Mouse (Mus musculus) thymus, postnatal 25 days (tissue): ENCODE data around the gene Fbxo42.

Experiments
- DNase-seq: peaks from one replicate; pipeline ENCODE4 v3.0.0; 2022

Fbxo42 gene

DNA sequence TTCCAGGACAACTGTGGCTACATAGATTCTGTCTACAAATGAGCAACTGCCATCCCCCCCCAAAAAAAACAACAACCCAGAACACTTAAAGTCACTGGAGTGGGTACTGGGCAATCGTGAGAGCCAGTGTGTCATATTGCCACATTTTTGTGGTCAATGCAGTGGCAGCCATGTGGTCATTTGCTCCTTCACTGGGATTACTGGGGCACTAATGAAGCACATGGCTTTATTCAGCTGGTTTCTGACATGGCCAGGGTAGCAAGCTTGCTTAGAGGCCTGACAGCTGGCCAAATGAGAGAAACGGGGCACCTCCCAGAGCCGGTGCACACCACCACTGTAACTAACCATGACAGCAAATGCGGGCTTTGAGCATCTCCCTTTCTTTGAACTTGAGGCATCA, 30.8 kb downstream of the Fbxo42 start:
- DNase-seq = no peak

DNA sequence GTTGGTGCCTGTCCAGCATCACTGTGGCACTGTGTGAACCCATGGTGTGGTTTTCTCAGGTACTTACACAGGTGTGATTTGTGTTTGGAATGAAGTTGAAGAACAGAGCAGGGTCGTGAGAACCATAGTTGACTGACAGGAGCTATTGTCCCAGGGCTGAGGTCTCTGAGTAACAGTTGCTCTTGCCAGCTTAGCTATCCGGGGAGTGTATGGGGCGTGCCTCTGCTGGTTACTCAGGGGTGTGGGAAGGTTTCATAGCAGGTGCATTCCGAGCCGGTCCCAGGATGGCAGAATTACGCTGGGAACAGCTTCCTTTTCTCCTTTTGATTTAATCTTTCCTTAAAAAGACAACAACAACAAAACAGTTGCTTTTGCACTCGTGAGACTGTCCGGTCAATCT, 33.1 kb downstream of the Fbxo42 start:
- no peak for DNase-seq

DNA sequence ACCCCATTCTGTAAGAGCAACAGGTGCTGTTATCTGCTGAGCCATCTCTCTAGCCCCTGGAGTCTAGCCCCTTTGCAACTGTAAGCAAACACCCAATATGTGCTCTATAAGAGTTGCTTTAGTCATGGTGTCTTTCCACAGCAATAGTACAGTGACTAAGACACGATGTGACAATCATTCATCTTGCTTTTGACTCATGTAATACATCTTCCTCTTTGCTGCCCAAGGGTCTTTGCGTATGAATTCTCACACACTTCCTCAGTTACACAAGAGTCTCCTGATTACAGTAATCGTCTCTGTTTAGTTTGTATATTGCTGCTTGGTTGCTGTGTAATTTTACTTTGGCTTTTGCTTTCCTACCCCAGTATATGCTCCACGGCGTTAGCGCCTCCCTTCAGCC, 34.3 kb downstream of the Fbxo42 start:
- no peak for DNase-seq

DNA sequence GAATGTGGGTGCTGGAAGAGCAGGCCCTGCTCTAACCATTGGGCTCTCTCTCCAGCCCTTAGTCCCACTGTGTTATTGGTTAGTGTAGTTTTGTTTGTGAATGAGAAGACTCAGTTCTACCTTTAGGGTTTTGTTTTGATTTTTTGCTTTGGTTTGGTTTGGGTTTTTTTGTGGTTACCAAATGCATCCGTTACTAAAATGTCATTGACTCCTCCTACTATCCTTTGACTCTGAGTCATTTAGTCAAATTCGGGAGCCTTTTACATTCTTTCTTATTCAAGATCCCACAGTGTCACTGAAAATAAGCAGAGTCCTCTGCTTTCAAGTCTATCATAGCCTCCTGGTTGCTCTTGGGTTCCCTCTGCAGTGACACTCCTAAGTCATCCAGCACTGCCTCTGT, 36.2 kb downstream of the Fbxo42 start:
- no peak for DNase-seq

DNA sequence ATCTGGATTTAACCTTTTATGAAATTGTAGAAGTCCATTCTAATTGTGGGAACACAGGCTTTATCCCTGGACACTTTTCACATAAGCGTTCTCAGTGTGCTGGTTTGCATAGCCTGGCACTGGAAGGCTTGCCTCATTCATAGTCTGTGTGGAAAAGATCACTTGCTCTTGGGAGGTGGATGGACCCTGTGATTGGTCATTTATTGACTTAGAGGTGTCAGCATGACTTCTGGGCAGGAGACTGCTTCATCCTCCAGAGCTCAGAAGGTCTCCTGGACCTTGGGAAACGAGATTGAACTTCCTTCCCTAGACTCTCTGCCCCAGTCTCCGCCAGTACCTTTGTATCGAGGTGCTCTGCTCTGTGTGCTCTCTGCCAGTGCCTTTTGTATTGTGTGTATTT, 36.7 kb downstream of the Fbxo42 start:
- DNase-seq = no peak

DNA sequence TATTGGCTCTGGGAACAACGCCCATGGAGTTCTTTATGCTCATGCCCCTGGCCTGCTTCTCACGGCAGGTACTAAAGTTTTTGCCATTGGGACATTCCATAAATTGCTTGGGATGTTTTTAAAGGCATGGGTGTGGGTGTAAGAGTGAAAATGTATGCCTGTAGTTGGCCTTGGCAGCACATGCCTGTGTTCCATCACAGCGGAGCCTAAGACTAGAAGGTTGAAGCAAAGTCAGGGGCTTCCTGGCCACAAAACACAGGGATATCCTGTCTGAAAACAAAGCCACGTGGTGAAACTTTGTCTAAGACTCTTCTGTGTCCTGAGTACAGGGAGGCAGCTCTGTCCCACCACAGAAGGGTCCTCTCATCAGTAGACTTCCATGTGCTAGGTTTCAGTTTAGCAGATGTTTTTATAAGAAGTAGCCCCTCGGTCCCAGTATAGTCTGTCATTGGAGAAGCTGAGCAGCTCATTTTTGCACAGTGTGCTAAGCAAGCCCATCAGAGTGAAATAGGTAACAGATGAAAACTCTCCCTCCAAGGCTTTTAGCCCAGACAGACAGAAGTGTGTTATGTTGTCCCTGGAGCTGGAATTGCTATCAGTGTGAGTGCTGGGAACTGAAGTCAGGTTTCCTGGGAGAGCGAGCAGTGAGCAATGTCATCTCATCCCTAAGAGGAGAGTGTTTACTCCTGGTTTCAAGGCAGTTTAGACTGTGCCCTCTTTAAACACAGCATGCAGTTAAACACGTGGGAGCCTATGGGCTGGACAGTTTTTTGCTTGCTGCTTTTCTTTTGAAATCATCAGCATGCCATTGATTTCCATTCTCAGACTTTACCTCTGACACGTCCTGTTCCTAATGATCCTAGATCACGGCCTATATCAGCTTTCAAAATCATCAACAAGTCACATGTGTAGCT, 39.5 kb downstream of the Fbxo42 start:
- DNase-seq = no peak

DNA sequence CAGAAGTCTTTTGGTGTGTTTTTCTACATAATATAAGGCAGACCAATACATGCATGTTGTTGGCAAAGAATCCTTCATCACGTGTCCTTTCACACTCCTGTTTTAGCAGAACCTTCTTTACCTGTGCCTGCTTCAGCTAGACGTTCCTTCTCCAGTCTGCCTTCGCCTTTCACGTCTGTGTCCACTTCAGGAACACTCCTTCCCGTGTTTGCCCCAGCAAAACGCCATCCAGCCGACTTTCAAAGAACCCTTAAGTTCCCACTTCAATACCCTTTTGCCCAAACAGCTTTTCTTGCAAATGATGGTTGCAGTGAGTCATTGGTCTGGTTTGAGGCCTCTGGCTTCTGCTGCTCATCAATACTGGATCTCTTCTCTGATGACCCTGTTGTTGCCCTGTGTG, 43.6 kb downstream of the Fbxo42 start:
- DNase-seq = no peak

DNA sequence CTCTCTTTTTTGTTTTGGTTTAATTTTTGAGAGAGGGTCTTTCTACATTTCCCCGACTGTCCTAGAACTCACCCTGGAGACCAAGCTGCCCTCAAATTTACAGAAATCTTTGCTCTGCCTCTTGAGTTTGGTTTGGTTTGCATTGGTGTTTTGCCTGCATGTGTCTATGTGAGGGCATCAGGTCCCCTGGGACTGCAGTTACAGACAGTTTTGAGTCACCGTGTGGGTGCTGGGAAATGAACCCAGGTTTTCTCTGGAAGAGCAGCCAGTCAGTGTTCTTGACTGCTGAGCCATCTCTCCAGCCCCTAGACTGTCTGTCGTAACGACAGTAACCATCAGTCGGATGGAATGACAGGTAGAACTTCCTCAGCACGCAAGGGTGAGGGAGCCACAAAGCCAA, 46.8 kb downstream of the Fbxo42 start:
- DNase-seq = no peak

DNA sequence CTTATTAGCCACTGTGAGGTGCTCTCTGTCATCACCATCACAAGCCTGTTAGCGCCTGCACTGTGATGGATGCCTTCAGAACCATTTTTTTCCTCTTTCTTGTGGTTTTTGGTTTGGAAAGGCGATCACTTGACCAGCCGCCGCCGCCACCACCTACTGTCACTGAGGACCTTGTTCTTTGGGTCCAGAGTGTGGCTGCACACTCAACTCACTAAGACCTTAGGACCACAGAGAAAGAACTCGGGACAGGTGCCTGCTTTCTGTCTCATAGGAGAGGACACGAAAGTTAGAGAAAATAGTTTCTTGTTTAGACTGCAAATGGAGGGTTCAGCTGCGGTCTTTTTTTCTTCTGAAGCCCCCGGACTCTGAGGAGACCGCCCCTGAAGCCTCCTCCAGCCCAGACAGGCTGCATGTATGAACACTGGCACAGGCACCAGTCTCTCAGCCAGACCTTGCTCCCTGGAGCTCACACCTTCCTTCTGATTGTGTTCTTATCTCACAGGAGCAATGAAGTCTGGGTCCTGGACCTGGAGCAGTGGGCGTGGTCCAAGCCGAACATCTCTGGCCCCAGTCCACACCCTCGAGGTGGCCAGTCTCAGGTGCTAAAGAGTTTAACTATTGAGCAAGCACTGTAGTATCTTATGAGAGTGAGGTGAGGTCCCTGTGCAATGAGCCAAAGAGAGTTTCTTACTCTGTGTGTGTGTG, 49.4 kb downstream of the Fbxo42 start:
- DNase-seq = no peak

DNA sequence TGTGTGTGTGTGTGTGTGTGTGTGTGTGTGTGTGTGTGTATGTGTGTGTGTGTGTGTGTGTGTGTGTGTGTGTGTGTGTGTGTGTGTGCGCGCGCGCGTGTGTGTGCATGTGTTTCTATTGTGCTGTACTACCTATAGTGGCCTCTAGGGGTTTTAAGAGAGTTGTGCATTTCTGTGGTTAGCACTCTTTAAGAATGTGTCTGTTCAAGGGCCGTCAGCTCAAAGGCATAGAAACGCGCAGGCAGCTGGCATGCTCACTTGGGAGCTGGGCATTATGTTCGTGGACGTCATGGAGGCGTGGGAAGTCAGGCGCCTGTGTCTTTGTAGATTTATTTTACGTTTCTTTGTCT, 49.9 kb downstream of the Fbxo42 start:
- no peak for DNase-seq

DNA sequence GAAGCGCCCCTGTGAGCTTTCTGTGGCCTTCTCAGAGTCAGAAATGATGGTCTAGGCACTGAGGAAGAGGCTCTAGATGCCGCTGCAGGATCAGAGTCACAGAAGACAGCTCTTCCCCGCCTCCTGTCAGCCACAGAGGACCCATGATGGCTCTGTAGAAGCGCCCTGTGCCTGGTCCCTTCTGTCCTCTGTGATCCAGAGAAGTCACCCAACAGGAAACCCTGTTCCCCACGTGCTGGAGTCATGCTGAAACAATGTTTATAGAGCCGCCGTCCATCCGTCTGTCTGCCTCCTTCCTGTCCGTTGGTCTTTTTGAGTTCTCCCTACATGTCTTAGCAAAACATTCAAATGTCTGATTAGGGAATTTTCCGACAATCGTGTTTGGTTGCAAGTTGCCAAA, 53.2 kb downstream of the Fbxo42 start:
- no peak for DNase-seq

DNA sequence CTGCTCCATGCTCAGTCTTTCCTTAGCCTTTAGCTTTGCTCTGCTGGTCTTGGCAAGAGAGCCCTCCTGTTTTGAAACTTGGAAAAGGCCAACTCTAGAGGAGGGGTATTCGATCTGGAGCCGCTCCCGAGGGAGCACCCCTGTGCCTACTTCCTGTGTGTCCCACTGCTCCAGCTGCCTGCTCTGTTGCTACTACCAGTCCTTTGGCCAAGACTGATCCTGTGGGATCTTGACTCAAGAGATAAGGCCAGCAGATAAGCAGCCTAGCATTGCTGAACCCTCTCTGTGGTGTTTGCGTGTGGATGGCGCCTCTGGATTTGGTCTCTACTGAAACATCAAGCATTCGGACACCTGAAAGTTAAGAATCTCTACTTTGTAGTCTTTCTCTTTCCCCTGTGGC, 54.5 kb downstream of the Fbxo42 start:
- DNase-seq = no peak

DNA sequence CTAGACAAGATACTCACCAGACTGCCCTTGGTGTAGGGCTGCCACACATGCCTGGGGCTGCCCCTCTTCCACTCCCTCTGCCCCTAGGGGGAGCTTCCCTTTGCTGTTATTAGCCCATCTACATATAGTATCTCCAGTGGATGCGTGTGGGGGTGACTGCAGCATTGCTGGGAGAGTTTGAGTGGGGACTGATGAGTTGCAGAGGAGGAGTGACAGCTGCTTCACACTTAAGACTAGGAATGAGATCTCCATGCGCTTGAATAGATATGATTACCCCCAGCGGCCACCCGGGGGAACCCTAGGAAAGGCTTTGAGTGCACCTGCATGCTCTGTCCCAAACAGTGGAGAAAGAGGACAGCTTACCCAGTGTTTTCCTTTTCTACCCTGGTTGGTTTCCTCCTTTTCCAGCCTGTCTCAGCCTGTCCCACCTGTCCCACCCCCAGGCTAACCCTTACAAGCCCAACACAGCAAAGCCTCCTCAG, 56.9 kb downstream of the Fbxo42 start:
- peak; percentile 41 for DNase-seq

DNA sequence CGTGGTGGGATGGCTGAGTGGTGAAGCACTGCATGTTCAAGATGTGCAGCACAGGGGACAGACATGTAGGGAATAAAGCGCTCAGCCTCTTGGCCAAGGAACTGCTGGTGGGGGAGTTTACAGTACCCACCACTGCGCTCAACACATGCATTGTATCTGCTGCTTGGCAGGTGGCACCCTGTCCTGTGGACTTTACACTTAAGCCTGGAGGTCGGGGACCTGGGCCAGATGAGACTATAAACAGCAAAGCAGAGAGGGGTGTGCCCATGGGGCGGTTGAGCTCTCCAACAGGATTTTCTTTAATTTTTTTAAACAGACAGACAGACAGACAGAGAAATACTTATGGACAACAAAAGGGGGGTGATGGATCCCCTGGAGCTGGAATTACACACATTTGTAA, 59.4 kb downstream of the Fbxo42 start:
- no peak for DNase-seq

DNA sequence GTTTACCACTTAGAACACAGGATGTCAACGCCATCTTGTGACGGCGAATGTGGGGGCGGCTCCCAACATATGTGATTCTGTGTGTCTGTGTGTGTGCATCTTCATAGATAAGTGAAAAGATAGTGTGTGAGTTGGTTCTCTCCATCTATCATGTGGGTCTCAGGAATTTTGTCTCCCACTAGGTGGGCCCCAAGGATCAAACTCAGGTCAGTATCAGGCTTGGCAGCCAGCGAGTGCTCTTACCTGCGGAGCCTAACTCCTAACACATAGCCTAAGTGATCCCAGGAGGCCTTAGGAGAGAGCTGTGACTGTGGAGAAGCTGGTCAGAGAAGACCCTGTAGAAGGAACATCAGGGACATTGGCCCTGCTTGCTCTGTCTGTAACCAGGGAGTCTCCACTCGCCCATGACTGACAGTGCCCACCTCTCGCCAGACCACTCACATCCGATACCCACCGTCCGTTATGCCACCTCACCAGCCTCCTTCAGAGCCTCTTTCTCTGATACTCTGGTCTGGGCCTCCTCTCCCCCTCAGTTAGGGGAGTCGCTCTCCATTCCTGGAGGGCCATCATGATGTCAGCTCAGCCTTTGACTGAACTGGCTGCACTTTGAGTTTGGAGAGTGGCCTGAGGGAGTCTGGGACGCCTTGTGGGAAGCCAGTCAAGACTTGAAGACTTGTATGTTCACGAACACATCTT, 63.0 kb downstream of the Fbxo42 start:
- DNase-seq = no peak

DNA sequence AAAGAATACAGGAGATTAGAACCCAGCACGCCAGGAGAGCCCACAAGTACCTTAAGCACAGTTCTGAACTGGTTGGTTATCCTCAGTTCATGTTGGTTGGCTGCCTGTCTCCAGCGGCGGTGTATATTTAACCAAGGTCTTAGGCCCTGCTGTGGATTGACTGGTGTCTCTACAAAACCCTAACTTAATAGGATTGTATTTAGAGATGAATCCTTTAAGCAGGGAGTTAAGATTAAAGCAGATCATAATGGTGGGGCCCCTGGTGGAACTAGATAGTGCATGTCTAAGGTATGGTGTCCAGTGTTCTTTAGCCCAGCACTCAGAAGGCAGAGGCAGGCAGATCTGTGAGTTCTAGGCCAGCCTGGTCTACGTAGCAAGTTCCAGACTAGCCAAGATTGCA, 63.9 kb downstream of the Fbxo42 start:
- no peak for DNase-seq

DNA sequence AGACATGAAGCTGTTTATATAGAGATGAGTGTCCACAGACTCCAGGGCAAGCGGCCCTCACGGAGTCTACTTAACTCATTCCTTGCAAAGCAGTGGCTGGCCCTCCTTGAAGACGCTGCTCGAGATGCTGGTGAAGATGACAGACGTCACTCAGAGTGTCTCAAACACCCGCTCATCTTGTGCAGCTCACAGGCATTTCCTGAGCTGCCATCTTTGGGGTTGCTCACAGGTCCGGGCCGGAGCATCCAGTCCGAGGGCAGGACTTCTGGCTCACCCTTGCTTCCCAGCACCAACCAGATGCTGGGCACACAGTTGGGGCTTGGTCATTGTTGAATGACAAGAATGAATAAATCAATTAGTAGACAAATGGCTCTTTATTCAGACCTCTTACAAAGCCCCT, 65.2 kb downstream of the Fbxo42 start:
- no peak for DNase-seq

DNA sequence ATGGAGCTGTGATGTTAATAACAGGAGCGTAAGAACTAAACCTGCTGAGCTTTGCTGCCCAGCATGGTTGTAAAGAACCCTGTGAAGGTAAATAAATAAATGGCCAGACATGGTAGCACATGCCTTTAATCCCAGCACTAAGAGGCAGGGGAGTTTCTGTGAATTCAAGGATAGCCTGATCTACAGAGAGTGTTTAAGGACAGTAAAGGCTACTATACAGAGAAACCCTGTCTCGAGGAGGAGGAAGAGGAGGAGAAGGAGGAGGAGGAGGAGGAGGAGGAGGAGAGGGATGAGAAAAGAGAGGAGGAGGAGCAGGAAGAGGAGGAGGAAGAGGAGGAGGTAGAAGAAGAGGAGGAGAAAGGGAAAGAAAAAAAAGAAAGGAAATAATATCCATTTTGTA, 65.6 kb downstream of the Fbxo42 start:
- no peak for DNase-seq

DNA sequence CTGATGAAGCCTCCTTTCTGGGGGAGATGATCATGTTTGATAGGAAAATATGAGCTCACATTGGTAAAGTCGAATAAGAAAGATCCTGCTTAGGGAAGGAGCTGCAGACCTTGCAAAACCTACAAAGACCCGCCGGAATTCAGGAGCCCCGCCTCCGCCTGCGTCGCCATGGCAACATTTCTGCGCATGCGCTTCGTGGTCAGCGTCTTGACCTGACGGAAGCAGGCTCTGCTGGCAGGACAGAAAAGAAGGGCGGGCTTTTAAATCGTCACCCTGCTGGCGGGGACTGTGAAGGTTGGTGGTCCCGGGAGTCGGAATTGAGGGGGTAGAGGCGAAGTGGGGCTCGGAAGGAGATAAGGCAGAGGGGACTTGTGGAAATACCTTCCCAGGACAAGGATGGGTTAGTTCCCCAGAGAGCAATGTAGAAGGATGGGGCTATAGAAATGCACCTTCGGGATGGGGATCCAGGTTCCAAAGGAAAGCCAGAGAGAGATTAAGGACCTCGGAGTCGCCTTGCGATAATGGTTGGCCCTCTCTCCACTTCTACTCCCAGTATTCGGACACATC, 66.1 kb downstream of the Fbxo42 start, which contains the start of gene Rsg1:
TSS of gene Rsg1 (plus strand) at position 187 of the 567 bp plus-strand sequence.
- peak; percentile 98 for DNase-seq

DNA sequence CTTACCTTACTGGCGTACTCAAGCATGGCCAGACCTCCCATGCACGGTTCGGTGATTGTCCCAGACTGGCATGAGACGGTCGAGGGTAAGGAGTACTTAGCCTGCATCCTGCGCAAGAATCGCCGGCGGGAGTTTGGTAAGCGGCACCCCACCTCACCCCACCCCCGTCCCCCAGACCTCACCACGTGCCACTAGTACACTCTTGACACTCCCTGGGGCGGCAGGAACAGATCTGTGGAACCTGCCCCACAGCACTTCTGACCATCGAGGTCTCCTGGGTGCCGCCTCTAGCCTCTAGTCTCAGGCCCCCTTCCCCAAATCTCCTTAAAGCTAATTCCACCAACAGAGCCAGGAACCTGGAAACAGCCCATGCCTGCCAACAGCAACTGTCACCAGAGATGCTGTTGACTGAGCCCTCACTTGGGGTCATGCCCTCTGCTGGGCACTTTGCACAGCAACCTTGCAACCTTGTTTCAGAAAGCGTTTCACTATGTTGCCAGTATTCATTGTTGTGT, 66.7 kb downstream of the Fbxo42 start:
- DNase-seq = peak; percentile 80

DNA sequence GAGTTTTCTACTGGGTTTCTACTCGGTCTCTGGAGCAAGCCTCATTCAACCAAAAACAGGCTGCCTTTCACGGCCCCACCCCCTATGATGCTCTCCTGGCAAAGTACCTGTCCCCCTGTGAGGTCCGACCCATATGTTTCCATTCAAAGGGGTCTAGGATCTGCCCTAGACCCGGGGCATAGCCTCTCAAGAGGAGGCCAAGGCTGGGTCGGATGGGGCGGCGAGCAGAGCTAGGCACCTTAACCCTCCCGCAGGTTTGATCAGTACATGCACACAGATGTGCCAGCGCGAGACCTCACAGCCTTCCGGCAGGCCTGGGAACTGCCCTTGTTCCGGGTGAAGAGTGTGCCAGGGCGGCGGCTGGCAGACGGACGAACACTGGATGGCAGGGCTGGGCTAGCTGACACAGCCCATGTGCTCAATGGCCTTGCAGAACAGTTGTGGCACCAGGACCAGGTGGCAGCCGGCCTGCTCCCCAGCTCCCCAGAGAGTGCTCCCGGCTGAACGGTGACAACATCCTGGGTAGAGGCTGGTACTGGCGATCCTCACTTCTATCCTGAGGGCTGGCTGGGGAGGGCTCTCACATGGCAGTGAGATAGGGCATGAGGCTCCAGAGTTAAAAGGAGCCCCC, 72.0 kb downstream of the Fbxo42 start:
- DNase-seq = no peak

DNA sequence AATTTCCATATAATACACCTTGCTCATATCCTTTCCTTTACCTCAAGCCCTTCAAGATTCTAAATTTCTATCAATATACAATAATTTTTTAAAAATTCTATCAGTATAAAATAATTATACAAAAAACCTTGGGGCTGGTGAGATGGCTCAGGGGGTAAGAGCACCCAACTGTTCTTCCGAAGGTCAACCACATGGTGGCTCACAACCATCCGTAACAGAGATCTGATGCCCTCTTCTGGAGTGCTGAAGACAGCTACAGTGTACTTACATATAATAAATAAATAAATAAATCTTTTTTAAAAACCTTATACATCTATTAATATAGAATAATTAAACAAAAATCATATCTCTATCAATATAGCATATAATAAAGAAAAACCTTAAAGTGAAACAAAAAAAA, 74.1 kb downstream of the Fbxo42 start:
- no peak for DNase-seq

DNA sequence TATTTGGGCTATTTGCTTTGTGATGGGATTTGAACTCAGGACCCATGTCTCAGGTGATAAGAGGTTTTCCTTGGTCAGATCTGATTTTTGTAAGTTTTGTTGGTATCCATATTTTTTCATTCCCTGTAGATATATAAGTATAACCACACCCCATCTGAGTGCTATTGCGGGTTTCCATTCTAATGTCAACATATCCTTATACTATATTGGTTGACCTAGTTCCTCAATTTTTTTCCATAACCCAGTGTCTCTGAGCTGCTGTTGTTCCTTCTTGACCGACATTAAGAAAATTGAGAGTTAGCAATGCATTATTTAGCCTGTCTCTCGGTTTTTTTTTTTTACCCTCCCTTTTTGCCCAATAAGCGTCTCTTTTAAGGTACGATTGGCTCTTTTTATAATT, 75.0 kb downstream of the Fbxo42 start:
- DNase-seq = no peak
